Mouse (Mus musculus): ENCODE results near the gene Tmub2. TPM values are rescaled to one million over a fixed set of nuclear protein-coding genes. Genes with fewer than 3 reads are reported as not detected.

Gene Tmub2
- polyA plus RNA-seq, 1 experiment from 2014 or later: 55.7 TPM

DNA sequence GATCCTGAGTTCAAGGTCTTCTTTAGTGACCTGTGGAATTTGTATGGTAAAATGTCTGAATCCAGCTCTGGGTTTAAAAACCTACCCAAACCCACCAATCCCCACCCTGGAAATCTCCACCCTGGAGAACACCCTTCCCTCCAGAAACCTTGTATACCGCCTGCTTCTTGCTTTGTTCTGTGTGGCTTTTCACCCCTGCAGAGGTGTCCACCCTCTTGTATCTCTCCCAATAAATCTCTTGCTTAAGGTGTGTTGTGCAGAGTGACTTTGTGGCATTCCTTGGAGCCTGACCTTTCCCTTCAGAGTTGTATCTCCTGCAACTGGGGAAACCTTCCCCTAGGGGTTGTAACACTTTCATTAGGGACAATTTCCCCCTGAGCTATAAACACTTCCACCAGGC is 53.2 kb downstream of the Tmub2 start:
- no peak overlapping the region for H3K9ac ChIP-seq (ENCODE audit: low read length)
- no peak overlapping the region for H3K4me3 ChIP-seq (ENCODE audit: low read depth, low read length)
- no peaks in the 10 kb centered on the region for H3K27me3 ChIP-seq (ENCODE audit: control insufficient read depth, insufficient read depth, low read length)
- DNase-seq (ENCODE audit: low spot score, missing footprints): no peak
- no peaks in the 10 kb centered on the region for H3K9me3 ChIP-seq (ENCODE audit: control insufficient read depth, low read length)
- 74% methylated on average over 1 of the region's 1 CpGs for WGBS
- H3K27ac ChIP-seq (ENCODE audit: low read depth, low read length): no peak overlapping the region
- no peak overlapping the region for H3K4me2 ChIP-seq
- ATAC-seq (ENCODE audit: low FRiP score): no peak
- no peaks in the 10 kb centered on the region; the same call in 1 of the 2 replicates for H3K4me1 ChIP-seq (ENCODE audit: control insufficient read depth, insufficient read depth, low read length)
- no peaks in the 10 kb centered on the region for H3K36me3 ChIP-seq (ENCODE audit: control insufficient read depth, insufficient read depth, low read length)

GRCm38 (mm10) chr11:102338561-102338960 is 53.8 kb downstream of the Tmub2 start:
- Histone ChIP-seq H3K9ac (ENCODE audit: low read length) (no peak overlapping the region), H3K9me3 (ENCODE audit: control insufficient read depth, low read length) (no peaks in the 10 kb centered on the region), H3K4me1 (ENCODE audit: control insufficient read depth, insufficient read depth, low read length) (no peaks in the 10 kb centered on the region; the same call in 1 of the 2 replicates), H3K36me3 (ENCODE audit: control insufficient read depth, insufficient read depth, low read length) (no peaks in the 10 kb centered on the region), H3K4me2 (no peak overlapping the region), H3K27me3 (ENCODE audit: control insufficient read depth, insufficient read depth, low read length) (no peaks in the 10 kb centered on the region), H3K4me3 (ENCODE audit: low read depth, low read length) (no peak overlapping the region), H3K27ac (ENCODE audit: low read depth, low read length) (no peak overlapping the region)
- WGBS: 68% methylated on average over 3 of the region's 3 CpGs
- no peak for DNase-seq (ENCODE audit: low spot score, missing footprints)
- no peak for ATAC-seq (ENCODE audit: low FRiP score)

Other genes with a start within 250 kb of the Tmub2 start
- 0.11 and 0.19 TPM in 2 replicates for gene Cd300lg, start 243.4 kb upstream of the Tmub2 start, polyA plus RNA-seq (2014; fragmentation: Nextera tagmentation; extraction: Ambion mirVana)
- gene Mpp2, start 196.4 kb upstream of the Tmub2 start, polyA plus RNA-seq (2014; fragmentation: Nextera tagmentation; extraction: Ambion mirVana): 9.4 and 10.8 TPM in 2 replicates
- not detected in 2 replicates for gene Ppy, start 183.6 kb upstream of the Tmub2 start, polyA plus RNA-seq (2014; fragmentation: Nextera tagmentation; extraction: Ambion mirVana)
- 0.44 TPM in 1 of 2 replicates, not detected in the other for gene Pyy, start 177.1 kb upstream of the Tmub2 start, polyA plus RNA-seq (2014; fragmentation: Nextera tagmentation; extraction: Ambion mirVana)
- gene Nags, start 139.4 kb upstream of the Tmub2 start, polyA plus RNA-seq (2014; fragmentation: Nextera tagmentation; extraction: Ambion mirVana): not detected in 2 replicates
- 33.5 and 35.9 TPM in 2 replicates for gene Tmem101, start 128.5 kb upstream of the Tmub2 start, polyA plus RNA-seq (2014; fragmentation: Nextera tagmentation; extraction: Ambion mirVana)
- gene Lsm12, start 99.6 kb upstream of the Tmub2 start, polyA plus RNA-seq (2014; fragmentation: Nextera tagmentation; extraction: Ambion mirVana): 73.5 and 74.8 TPM in 2 replicates
- gene G6pc3, start 95.3 kb upstream of the Tmub2 start, polyA plus RNA-seq (2014; fragmentation: Nextera tagmentation; extraction: Ambion mirVana): 27.8 and 31.5 TPM in 2 replicates
- 25.6 and 31.9 TPM in 2 replicates for gene Hdac5, start 54.8 kb upstream of the Tmub2 start, polyA plus RNA-seq (2014; fragmentation: Nextera tagmentation; extraction: Ambion mirVana)
- 17.4 and 18.4 TPM in 2 replicates for gene BC030867, start 36.0 kb upstream of the Tmub2 start, polyA plus RNA-seq (2014; fragmentation: Nextera tagmentation; extraction: Ambion mirVana)
- gene Asb16, start 16.2 kb upstream of the Tmub2 start, polyA plus RNA-seq (2014; fragmentation: Nextera tagmentation; extraction: Ambion mirVana): 0.08 TPM in 1 of 2 replicates, not detected in the other
- 13.3 and 15.2 TPM in 2 replicates for gene Atxn7l3, start 11.7 kb downstream of the Tmub2 start, polyA plus RNA-seq (2014; fragmentation: Nextera tagmentation; extraction: Ambion mirVana)
- 84.7 and 86.1 TPM in 2 replicates for gene Ubtf, start 34.8 kb downstream of the Tmub2 start, polyA plus RNA-seq (2014; fragmentation: Nextera tagmentation; extraction: Ambion mirVana)
- 30.6 and 31.3 TPM in 2 replicates for gene Slc4a1, start 81.3 kb downstream of the Tmub2 start, polyA plus RNA-seq (2014; fragmentation: Nextera tagmentation; extraction: Ambion mirVana)
- 42.0 and 43.0 TPM in 2 replicates for gene Rundc3a, start 108.5 kb downstream of the Tmub2 start, polyA plus RNA-seq (2014; fragmentation: Nextera tagmentation; extraction: Ambion mirVana)
- gene Slc25a39, start 123.0 kb downstream of the Tmub2 start, polyA plus RNA-seq (2014; fragmentation: Nextera tagmentation; extraction: Ambion mirVana): 167 and 193 TPM in 2 replicates
- gene Grn, start 145.4 kb downstream of the Tmub2 start, polyA plus RNA-seq (2014; fragmentation: Nextera tagmentation; extraction: Ambion mirVana): 36.8 and 39.3 TPM in 2 replicates
- gene Fam171a2, start 162.8 kb downstream of the Tmub2 start, polyA plus RNA-seq (2014; fragmentation: Nextera tagmentation; extraction: Ambion mirVana): 7.2 and 10.6 TPM in 2 replicates
- 4.5 and 5.2 TPM in 2 replicates for gene Itga2b, start 185.2 kb downstream of the Tmub2 start, polyA plus RNA-seq (2014; fragmentation: Nextera tagmentation; extraction: Ambion mirVana)

All from midbrain, embryonic 11.5 days (tissue).